Mouse (Mus musculus) layer of hippocampus, postnatal 36 days (tissue): Measurements from ENCODE around the gene Zfp277. TPM values are rescaled to one million over a fixed set of nuclear protein-coding genes. Genes with fewer than 3 reads are reported as not detected.
A peak's percentile ranks its signal among the peaks of the same experiment; 100 is the strongest.

Source experiments
- DNase-seq, 2 experiments: peaks; one replicate each; pipeline ENCODE4 v3.0.0; 2022
- total RNA-seq, 2 experiments: library from RNA; stranded (reverse); gene quantifications; 2 replicates each; pipeline ENCODE4 v1.2.3; 2021

Gene Zfp277
- 10 to 100 TPM; 24.5 to 27.7 TPM for total RNA-seq

- peak; percentile 99 for DNase-seq
These were observed at the start of gene Zfp277, which contains the start of gene Dock4 for GRCm38 (mm10) chr12:40445648-40446449. Gene Zfp277 (minus strand): TSS chr12:40445902. Gene Dock4 (plus strand): TSS chr12:40445952.

DNA sequence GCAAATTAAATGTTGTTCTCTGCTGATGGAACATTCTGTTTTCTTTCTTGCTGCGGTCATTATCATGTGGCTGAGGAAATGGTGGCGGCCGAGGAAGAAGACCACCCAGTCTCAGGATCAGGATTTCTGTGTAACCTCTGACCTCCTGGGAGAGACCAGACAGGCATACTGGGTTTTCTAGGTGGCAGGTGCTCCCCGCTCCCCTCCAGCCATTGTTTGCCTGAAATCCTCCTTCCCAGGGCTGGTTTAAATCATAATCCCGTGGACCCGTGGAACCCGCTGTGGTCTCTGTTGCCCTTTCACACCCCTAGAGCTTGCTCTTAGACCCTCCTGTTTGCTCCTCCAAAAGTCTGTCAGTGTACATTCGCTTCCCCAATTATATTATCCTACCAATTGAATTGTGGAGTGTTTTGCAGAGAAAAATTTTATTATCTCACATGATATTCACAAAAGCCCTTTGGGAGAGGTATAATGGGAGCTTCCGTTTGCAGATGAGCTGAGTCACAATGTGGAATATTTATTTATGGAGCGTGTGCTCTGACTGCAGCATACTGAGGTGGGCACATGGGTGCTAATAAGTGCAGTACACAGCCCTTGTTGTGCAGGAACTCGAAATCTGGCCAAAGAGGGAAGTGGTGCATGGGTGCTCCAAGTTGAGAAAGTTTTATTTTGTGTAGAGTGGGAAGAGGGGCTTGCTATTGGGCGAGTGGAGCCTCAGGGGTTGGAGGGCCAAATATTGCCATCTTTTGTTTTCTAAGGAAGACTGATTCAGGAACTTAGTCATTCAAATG lies 40.5 kb upstream of the Zfp277 start:
- DNase-seq, result no peak

GRCm38 (mm10) chr12:40485210-40485609 lies 39.5 kb upstream of the Zfp277 start:
- DNase-seq, result no peak

DNA sequence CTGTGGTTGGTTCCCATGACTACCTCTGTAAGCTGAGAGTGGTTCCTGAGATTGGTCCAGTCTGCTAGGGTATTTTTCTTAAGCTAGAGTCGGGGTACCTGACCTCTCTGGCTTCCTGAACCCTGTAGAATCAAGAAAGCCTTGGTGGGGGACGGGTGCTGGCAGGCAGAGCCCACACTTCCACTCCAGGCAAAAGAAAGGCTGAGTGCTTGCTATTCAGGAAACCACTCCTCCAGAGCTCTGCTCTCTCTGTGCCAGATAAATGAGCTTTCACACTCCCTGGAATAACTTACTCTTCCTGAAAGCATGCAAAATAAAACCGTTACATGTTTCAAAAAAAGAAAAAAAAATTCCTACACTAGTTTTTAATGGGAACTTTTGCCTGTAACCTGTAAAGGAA lies 38.5 kb upstream of the Zfp277 start:
- no peak for DNase-seq

- DNase-seq, result no peak
These were observed 32.1 kb upstream of the Zfp277 start for GRCm38 (mm10) chr12:40477621-40478452.

GRCm38 (mm10) chr12:40473709-40474108 lies 28.0 kb upstream of the Zfp277 start:
- no peak for DNase-seq

GRCm38 (mm10) chr12:40471649-40472399 lies 26.1 kb upstream of the Zfp277 start:
- no peak for DNase-seq

- no peak for DNase-seq
These were observed 23.3 kb upstream of the Zfp277 start for GRCm38 (mm10) chr12:40469009-40469408.

DNA sequence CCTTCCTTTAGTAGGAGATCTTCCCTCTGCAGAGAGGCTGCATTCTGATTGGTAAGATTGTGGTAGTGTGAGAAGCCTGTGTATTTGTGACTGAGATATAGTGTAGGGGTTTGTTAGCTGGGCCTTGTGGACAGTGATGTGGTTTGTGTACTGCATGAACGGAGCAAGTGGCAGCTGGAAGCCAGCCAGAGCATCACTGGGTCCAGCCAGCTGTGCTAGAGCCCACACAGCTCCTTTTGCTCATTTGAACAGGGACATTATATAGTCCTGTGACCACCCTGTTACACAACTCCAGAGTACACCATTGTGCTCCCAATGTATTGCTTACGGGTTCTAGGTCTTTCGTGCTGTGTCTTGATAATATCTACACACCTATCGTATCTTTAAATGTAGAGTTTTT lies 22.5 kb upstream of the Zfp277 start:
- no peak for DNase-seq

- DNase-seq, result peak in 1 of 2 experiments; percentile 62
These were observed 18.6 kb upstream of the Zfp277 start for GRCm38 (mm10) chr12:40464282-40464681.

DNA sequence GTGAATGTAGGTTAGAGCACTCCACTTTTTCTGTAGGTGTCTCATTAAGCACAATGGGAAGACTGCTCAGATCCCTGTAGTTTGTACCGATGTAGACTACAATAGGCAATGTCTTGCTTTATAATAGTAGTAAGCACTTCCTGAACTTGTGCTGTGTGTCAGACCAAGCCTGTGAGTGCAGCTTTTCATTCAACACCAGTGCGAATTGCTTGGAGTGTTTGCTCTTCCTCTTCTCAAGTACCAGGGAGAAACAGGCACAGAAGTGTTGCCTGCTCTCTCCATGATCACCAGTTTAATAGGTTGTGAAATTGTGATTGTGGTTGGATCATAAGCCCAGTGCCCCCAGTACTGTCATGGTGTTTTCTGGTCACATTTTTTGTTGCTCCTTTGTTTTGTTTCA lies 18.1 kb upstream of the Zfp277 start:
- DNase-seq, result no peak

DNA sequence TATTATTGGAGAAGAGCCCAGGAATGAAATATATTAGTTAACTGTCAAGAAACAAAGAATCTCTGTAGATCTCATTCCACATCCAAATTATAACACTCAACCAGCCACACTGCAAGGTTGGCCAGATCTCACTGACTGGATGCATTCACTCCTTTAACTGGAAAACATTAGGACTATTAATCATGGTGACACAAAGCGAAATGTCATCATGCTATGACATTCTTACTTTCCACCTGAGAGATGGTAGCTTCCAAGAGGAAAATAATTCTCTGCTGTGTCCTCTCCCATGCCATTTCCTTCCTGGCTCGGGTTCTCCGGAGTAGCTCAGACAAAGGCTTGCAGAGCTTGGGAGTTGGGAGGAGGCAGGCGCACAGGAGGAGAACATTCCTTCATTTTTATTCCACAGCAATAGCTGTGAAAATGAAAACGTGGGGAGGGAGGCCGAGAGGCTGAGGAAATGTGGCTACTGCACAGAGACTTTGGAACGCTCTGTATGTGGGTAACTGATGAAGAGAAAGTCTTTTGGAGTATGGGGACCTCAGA lies 17.1 kb upstream of the Zfp277 start:
- no peak for DNase-seq

- DNase-seq, result no peak
These were observed 14.1 kb upstream of the Zfp277 start for GRCm38 (mm10) chr12:40459673-40460265.

GRCm38 (mm10) chr12:40458977-40459376 lies 13.3 kb upstream of the Zfp277 start:
- no peak for DNase-seq

DNA sequence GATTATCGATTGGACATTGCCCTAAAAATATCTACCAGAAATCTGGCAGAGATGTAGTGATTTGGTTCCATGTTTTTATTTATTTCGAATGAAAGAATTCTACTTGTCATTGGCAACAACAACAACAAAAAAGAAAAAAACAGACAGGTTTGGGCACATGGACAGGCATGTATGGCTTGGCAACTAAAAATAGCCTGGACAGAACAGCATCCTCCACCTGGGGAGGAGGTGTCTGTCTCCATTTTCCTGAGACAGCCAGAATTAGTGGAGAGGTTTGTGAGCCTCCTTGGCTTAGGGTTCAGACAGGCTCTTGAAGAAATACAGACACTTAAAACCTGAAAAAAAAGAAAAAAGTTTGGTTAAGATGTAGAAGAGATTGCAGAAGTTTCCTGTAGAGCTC lies 10.8 kb upstream of the Zfp277 start:
- DNase-seq, result no peak

DNA sequence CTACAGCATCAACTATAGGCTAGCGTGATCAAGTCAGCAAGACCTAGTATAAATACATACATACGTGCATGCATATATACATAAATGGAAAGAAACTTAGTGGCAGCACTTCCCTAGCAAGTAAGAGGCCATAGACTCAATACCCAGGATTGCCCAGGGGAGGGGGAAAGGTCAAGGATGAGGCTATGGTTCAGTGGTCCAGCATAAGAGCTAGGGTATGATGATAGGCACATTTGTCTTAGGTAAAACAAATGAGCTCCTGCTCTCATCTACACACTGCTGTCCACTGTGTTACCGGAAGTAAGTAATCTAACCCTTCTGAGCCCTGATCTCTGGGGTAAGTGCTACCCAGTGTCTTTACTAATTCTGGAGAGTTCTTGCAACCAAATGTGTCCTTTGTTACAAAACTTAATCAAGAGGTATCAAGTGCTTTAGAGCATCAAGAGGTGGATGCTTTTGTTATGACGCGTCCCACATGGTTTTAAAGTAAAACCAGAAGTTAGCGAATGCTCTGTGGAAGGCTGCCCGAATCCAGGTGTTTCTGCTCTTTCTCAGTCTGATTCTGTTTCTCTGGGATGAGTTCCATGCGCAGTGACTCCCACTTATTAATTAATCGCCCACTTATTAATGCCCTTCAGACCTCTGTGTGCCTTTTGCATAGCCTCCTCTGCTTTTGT lies 3.6 kb upstream of the Zfp277 start:
- no peak for DNase-seq

- DNase-seq, result no peak
These were observed 2.1 kb upstream of the Zfp277 start for GRCm38 (mm10) chr12:40447561-40448355.

DNA sequence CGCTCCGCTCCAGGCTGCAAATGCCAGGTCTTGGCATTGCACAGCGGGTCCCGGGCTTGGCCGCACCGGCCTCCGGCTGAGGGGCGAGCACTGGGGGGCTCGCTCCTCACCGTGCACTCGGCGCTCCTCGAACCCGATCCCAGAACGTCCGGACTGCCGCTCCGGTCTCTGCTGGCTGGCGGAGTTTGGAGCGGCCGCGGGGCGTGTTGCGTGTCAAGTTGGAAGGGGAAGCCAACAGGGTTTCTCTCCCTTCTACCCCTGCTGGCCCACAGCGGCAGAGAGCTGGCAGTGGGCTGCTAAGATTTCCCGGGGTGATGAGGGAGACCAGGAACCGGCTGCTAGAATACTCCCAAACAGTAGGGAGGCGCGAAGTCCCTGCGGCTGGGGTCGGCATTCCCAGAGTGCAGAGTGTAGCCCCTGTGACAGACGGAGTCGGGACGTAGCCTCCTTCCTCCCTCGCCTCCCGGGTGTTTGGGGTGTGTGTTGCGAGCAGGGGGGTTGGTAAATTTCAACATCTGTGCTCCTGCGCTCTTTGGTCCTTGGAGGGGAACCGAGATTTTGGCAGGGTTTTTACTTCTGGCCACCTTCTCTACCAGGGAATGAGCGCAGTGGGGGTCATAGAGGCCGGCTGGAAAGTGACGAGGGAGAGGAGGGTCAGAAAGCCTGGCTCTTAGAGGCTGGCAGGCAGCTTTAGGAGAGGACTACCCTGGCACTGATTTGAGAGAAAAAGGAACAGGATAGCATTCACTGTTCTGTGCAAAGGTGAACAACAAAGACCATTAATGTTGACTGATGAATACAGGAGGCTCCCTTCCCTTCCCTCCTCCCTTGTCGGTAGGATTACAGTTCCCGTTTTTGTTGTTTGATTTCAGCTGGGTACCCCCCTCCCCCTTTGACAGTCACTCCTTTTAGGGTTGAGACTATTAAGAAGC lies 1.0 kb upstream of the Zfp277 start:
- peak; percentile 42 to 55 for DNase-seq

DNA sequence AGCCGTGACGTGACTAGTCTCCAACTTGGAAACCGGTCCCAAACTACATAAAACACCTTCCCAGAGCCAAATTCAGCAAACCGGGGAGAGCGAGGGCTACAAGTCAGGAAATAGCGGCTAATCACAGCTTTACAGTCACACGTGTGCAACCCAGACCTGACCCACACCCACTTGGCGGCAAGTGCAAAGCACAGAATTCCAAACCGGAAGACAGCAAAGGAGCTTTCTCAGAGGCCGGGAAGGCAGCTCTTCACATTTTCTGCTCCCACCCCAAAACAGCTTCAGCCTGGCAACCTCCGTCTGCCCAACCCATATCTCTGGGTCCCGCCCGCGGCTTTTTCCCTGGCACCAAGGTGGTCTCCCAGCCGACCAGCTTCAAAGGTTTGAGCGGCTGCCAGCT lies 496 bp downstream of the Zfp277 start:
- DNase-seq, result no peak
